Mouse (Mus musculus) ES-E14 (cell line): ENCODE measurements around the gene Dkk1.

Source experiments
- HCFC1 ChIP-seq: IDR thresholded peaks from 2 replicates; pipeline ENCODE4 v1.6.1; 2012; ENCODE audit warnings: low read length, inconsistent platforms, borderline replicate concordance; ENCODE audit not compliant: insufficient read depth
- MAFK ChIP-seq: IDR thresholded peaks from 2 replicates; pipeline ENCODE4 v1.6.1; 2014; ENCODE audit warnings: mild to moderate bottlenecking, low read depth, low read length, inconsistent platforms; ENCODE audit not compliant: insufficient read depth
- ZC3H11A ChIP-seq: IDR thresholded peaks from 2 replicates; pipeline ENCODE4 v1.6.1; 2012; ENCODE audit warnings: low read depth, mild to moderate bottlenecking, inconsistent platforms, low read length, borderline replicate concordance
- ZNF384 ChIP-seq: IDR thresholded peaks from 2 replicates; pipeline ENCODE4 v1.6.1; 2012; ENCODE audit warnings: low read depth, low read length, inconsistent platforms

- TF ChIP-seq HCFC1, result no peak
- no peak for TF ChIP-seq ZNF384
- TF ChIP-seq ZC3H11A, result no peak
- no peak for TF ChIP-seq MAFK
Observed at GRCm38 (mm10) chr19:30586366-30586765, 36.9 kb upstream of the Dkk1 start.
